Mouse (Mus musculus) midbrain, embryonic 14.5 days (tissue): ENCODE measurements at regions not wholly inside any gene's neighbourhood (a gene's known extent, or its start where the extent isn't known, plus 50 kb on each side); places are given as distances from the start of the nearest gene placed in this dataset.
A peak's percentile ranks its signal among the peaks of the same experiment; 100 is the strongest.

Experiments
- ATAC-seq: fragments of 200-750 bp; cut with Nextera tagmentation; 2 replicates; pipeline ENCODE4 v1.8.0; 2017; ENCODE audit warnings: moderate number of reproducible peaks, moderate library complexity; ENCODE audit not compliant: low FRiP score, low TSS enrichment
- DNase-seq: peaks from one replicate; pipeline ENCODE4 v3.0.0-alpha.2; 2015
- H3K27ac ChIP-seq: fragments of 300-500 bp; sonication (generic); replicated peaks from 2 replicates; pipeline ENCODE4 v1.5.1; 2014; ENCODE audit warnings: mild to moderate bottlenecking, low read depth, low read length, moderate library complexity
- H3K27me3 ChIP-seq: fragments of 300-500 bp; sonication (generic); 2 replicates; pipeline ENCODE4 v1.6.1; 2014; ENCODE audit warnings: low read length, control low read depth, mixed read lengths; ENCODE audit not compliant: control insufficient read depth, insufficient read depth
- H3K36me3 ChIP-seq: fragments of 300-500 bp; sonication (generic); 2 replicates; pipeline ENCODE4 v1.6.1; 2014; ENCODE audit warnings: low read length, control low read depth; ENCODE audit not compliant: control insufficient read depth, insufficient read depth
- H3K4me1 ChIP-seq: fragments of 300-500 bp; sonication (generic); 2 replicates; pipeline ENCODE4 v1.6.1; 2014; ENCODE audit warnings: mild to moderate bottlenecking, antibody characterized with exemption, low read length, control low read depth; ENCODE audit not compliant: control insufficient read depth, insufficient read depth
- H3K4me2 ChIP-seq: fragments of 300-500 bp; sonication (generic); 2 replicates; pipeline ENCODE4 v1.6.1; 2014; ENCODE audit warnings: mild to moderate bottlenecking, low read length, moderate library complexity
- H3K4me3 ChIP-seq: fragments of 300-500 bp; sonication (generic); replicated peaks from 2 replicates; pipeline ENCODE4 v1.5.1; 2014; ENCODE audit warnings: low read depth, low read length
- H3K9ac ChIP-seq: fragments of 300-500 bp; sonication (generic); replicated peaks from 2 replicates; pipeline ENCODE4 v1.6.1; 2014; ENCODE audit warnings: mild to moderate bottlenecking, low read length, moderate library complexity
- H3K9me3 ChIP-seq: fragments of 300-500 bp; sonication (generic); 2 replicates; pipeline ENCODE4 v1.6.1; 2016; ENCODE audit warnings: low read length, control low read depth, mixed read lengths; ENCODE audit not compliant: control insufficient read depth
- WGBS: fragments of 180-500 bp; shearing (Covaris S2); extraction: QIAGEN DNeasy Blood & Tissue Kit; methylation state at CpG from one replicate; pipeline ENCODE4 v1.1.7; 2014; 5-methylcytosine and 5-hydroxymethylcytosine counted together

DNA sequence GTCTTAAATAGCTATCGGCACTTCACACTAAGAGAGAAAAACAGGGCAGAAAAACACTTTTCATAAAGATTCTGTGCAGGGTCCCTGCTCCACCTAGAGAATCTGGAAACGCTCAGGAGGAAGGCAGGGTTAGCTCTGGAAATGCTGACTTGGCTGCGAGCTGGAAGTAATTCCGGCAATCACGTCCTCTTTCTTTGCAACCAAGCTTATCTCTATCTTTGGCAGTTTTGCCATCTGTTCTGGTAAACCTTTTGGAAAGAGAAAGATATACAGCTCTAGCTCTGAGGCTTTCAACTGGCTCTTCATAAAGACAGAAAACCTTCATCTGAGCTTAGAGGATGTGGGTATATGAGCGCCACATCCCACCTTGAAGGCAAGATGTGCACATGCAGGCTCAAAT is 63.2 kb upstream of the Phactr1 start:
- DNase-seq: no peak
- H3K4me1 ChIP-seq: no peaks in the 10 kb centered on the region
- no peak for ATAC-seq
- H3K27ac ChIP-seq: no peak overlapping the region
- no peaks in the 10 kb centered on the region for H3K27me3 ChIP-seq
- H3K9me3 ChIP-seq: no peaks in the 10 kb centered on the region
- no peak overlapping the region for H3K9ac ChIP-seq
- no peak overlapping the region for H3K4me2 ChIP-seq
- no peaks in the 10 kb centered on the region for H3K36me3 ChIP-seq
- H3K4me3 ChIP-seq: no peak overlapping the region
- 94% methylated on average over 6 of the region's 6 CpGs for WGBS

DNA sequence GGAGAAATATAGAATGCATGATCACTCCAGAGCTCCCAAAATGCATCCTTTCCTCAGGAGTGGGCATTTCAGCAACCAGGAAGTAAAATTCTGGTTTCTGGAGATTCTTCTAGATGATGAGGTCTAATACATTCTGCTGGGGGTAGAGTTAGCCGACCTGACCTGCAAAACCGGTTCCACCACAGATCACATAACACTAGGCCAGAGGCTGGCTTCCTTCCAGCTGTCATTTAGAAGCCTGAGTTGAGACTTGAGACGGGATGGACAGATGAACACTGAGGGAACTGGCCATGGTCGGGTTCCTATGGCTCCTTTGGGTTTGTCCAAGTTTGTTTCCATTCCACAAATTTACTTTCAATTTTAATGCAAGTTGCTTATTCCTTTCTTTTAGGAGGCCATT is 62.6 kb upstream of the Phactr1 start:
- Histone ChIP-seq H3K4me2 (no peak overlapping the region), H3K27me3 (no peaks in the 10 kb centered on the region), H3K9me3 (no peaks in the 10 kb centered on the region), H3K4me1 (no peaks in the 10 kb centered on the region), H3K9ac (no peak overlapping the region), H3K27ac (no peak overlapping the region), H3K4me3 (no peak overlapping the region), H3K36me3 (no peaks in the 10 kb centered on the region)
- WGBS: 64% methylated on average over 4 of the region's 4 CpGs
- no peak for DNase-seq
- no peak for ATAC-seq

DNA sequence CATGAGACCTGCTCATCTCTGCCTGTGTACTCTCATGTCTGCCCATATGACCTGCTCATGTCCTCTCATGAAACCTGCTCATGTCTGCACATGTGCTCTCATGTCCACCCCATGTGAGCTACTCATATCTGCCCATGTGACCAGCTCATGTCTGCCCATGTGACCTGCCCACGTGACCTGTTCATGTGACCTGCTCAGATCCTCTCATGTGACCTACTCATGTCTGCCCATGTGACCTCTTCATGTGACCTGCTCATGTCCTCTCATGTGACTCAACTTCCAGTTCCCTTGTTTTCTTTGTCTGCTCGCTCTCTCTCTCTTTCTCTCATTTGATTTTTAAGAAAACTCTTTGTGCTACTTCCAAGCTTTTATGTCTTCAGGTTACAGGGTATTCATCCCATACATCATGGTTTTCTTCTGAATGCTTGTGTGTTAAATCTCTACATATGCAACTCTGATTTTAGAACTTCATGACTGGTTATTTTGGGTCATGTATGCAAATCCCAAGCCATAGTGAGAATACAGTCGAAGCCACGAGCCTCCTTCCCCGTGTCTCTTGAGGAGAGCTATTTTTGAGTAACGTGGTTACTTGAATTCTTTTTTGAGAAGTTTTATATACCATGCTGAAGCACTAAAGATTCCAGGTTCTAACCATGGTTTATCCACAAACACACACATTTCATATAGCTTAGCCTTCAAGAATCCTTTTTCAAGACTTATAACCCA is 60.7 kb upstream of the Phactr1 start:
- no peak overlapping the region for H3K9ac ChIP-seq
- no peaks in the 10 kb centered on the region for H3K9me3 ChIP-seq
- no peak overlapping the region for H3K27ac ChIP-seq
- no peak overlapping the region for H3K4me2 ChIP-seq
- no peak for DNase-seq
- no peaks in the 10 kb centered on the region for H3K36me3 ChIP-seq
- no peaks in the 10 kb centered on the region for H3K27me3 ChIP-seq
- no peaks in the 10 kb centered on the region for H3K4me1 ChIP-seq
- no peak for ATAC-seq
- H3K4me3 ChIP-seq: no peak overlapping the region
- WGBS: 93% methylated on average over 6 of the region's 6 CpGs

DNA sequence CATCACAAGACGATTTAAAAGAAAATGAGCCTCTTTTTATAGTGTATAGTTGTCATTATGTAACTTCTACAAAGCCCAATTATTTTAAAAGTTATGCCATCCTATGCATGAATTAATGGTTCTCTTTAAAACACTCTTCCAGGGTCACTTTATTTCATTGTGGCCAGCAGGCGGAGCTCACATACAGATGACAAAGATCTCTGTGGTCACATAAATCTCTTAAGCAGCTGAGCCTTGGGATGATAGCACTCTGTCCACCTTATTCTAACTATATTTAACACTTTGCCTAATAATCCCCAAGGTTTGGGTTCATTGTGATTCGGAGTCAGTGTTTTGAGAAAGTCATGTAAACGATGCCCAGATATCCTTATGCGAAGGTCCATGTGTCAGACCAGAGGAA is 56.9 kb upstream of the Phactr1 start:
- no peak overlapping the region for H3K4me3 ChIP-seq
- no peak overlapping the region for H3K27ac ChIP-seq
- DNase-seq (peak; percentile 86), ATAC-seq (no peak)
- H3K9me3 ChIP-seq: no peaks in the 10 kb centered on the region
- H3K36me3 ChIP-seq: no peaks in the 10 kb centered on the region
- no peak overlapping the region for H3K9ac ChIP-seq
- H3K4me1 ChIP-seq: no peaks in the 10 kb centered on the region
- WGBS: 50% methylated on average over 5 of the region's 5 CpGs
- no peak overlapping the region for H3K4me2 ChIP-seq
- no peaks in the 10 kb centered on the region for H3K27me3 ChIP-seq
